Mouse (Mus musculus) G1E-ER4 (cell line): ENCODE data around the gene Apba2. TPM values are rescaled to one million over a fixed set of nuclear protein-coding genes. Genes with fewer than 3 reads are reported as not detected.

Experiments used
- GATA1 ChIP-seq: IDR thresholded peaks from one replicate; pipeline ENCODE4 v1.8.0; 2012; ENCODE audit warnings: low read length, inconsistent platforms
- polyA plus RNA-seq: library from polyadenylated mRNA; stranded (reverse); fragments of >175 nt; gene quantifications from 2 replicates; pipeline ENCODE4 v1.2.3, GENCODE M21; 2012

Gene Apba2
- polyA plus RNA-seq, 1 experiment, result not detected

- no peak for TF ChIP-seq GATA1
Measured at GRCm38 (mm10) chr7:64709520-64710262, 208.2 kb downstream of the Apba2 start.

- no peak for TF ChIP-seq GATA1
Measured at GRCm38 (mm10) chr7:64716286-64716685, 214.8 kb downstream of the Apba2 start.

- no peak for TF ChIP-seq GATA1
Measured at GRCm38 (mm10) chr7:64723313-64723712, 221.8 kb downstream of the Apba2 start.

- TF ChIP-seq GATA1, result no peak
Measured at GRCm38 (mm10) chr7:64724409-64724808, 222.9 kb downstream of the Apba2 start.

- no peak for TF ChIP-seq GATA1
Measured at GRCm38 (mm10) chr7:64725967-64726695, 224.6 kb downstream of the Apba2 start.

GRCm38 (mm10) chr7:64728181-64728591 lies 226.7 kb downstream of the Apba2 start:
- no peak for TF ChIP-seq GATA1

- TF ChIP-seq GATA1, result no peak
Measured at GRCm38 (mm10) chr7:64728816-64729215, 227.3 kb downstream of the Apba2 start.

GRCm38 (mm10) chr7:64729785-64730184 lies 228.3 kb downstream of the Apba2 start:
- TF ChIP-seq GATA1, result no peak

- no peak for TF ChIP-seq GATA1
Measured at GRCm38 (mm10) chr7:64739131-64739530, 237.6 kb downstream of the Apba2 start.

GRCm38 (mm10) chr7:64741333-64742307 lies 240.1 kb downstream of the Apba2 start:
- TF ChIP-seq GATA1, result no peak

- no peak for TF ChIP-seq GATA1
Measured at GRCm38 (mm10) chr7:64743610-64744009, 242.1 kb downstream of the Apba2 start.

- no peak for TF ChIP-seq GATA1
Measured at GRCm38 (mm10) chr7:64751465-64751864, 250.0 kb downstream of the Apba2 start.

- no peak for TF ChIP-seq GATA1
Measured at GRCm38 (mm10) chr7:64752133-64752532, 250.6 kb downstream of the Apba2 start.

- TF ChIP-seq GATA1, result no peak
Measured at GRCm38 (mm10) chr7:64753678-64754077, 252.2 kb downstream of the Apba2 start.

- no peak for TF ChIP-seq GATA1
Measured at GRCm38 (mm10) chr7:64754161-64754560, 252.7 kb downstream of the Apba2 start.

GRCm38 (mm10) chr7:64755141-64755540 lies 253.6 kb downstream of the Apba2 start:
- TF ChIP-seq GATA1, result no peak
